Mouse (Mus musculus): ENCODE measurements around the gene Cog8. TPM values are rescaled to one million over a fixed set of nuclear protein-coding genes. Genes with fewer than 3 reads are reported as not detected.

Gene Cog8
- total and polyA plus RNA-seq, 3 experiments: 24.2 to 39.3 (median 35.3) TPM

- peak; percentile 28; the same call in 1 of the 2 replicates for TF ChIP-seq MXI1 (IDR thresholded peaks at IDR 0.05; ENCODE audit: low read depth, low read length)
- no peak for TF ChIP-seq POLR2AphosphoS2 (IDR thresholded peaks at IDR 0.05; ENCODE audit: low read depth, low read length)
- no peak for TF ChIP-seq ZMIZ1 (IDR thresholded peaks at IDR 0.05; ENCODE audit: low read depth, low read length)
- peak; percentile 98 for TF ChIP-seq KAT2A (IDR thresholded peaks at IDR 0.05; ENCODE audit: insufficient replicate concordance, low read length)
- peak; percentile 95 for TF ChIP-seq ELF1 (IDR thresholded peaks at IDR 0.05; ENCODE audit: low read depth, low read length)
- peak; percentile 85; the same call in 1 of the 2 replicates for TF ChIP-seq TCF12 (IDR thresholded peaks at IDR 0.05; ENCODE audit: low read depth, low read length)
- TF ChIP-seq IRF4 (IDR thresholded peaks at IDR 0.05; ENCODE audit: low read depth, low read length): peak; percentile 78
- TF ChIP-seq ZC3H11A (IDR thresholded peaks at IDR 0.05; ENCODE audit: low read depth, low read length): no peak
- 0 out of 2 replicates have a peak, but pooled peaks have one; percentile 8 for TF ChIP-seq MAX (IDR thresholded peaks at IDR 0.05; ENCODE audit: low read length)
- TF ChIP-seq ZKSCAN1 (IDR thresholded peaks at IDR 0.05; ENCODE audit: borderline replicate concordance, low read depth, low read length): no peak
- peak; percentile 100 for TF ChIP-seq HCFC1 (IDR thresholded peaks at IDR 0.05; ENCODE audit: low read depth, low read length)
- no peak for TF ChIP-seq PAX5 (IDR thresholded peaks at IDR 0.05; ENCODE audit: low read length)
- no peak for TF ChIP-seq TBP (conservative IDR thresholded peaks at IDR 0.05; ENCODE audit: low read depth, low read length)
- TF ChIP-seq BHLHE40 (IDR thresholded peaks at IDR 0.05; ENCODE audit: low read depth, low read length): no peak
- TF ChIP-seq POLR2A (IDR thresholded peaks at IDR 0.05; ENCODE audit: low read depth, low read length): peak; percentile 73
- TF ChIP-seq EP300 (IDR thresholded peaks at IDR 0.05; ENCODE audit: low read length): no peak
- TF ChIP-seq SIN3A (IDR thresholded peaks at IDR 0.05; ENCODE audit: low read length): no peak; the same call in 1 of the 2 replicates
- TF ChIP-seq E2F4 (IDR thresholded peaks at IDR 0.05; ENCODE audit: insufficient replicate concordance, low read depth, low read length): peak; percentile 78; the same call in 1 of the 2 replicates
- TF ChIP-seq MAFK (IDR thresholded peaks at IDR 0.05; ENCODE audit: insufficient replicate concordance, low read length): no peak
- TF ChIP-seq RCOR1 (conservative IDR thresholded peaks at IDR 0.05; ENCODE audit: low read depth, low read length): no peak
Observed at GRCm38 (mm10) chr8:107096366-107097036, 40.0 kb upstream of the Cog8 start, which contains the start of gene Terf2 (continued).

GRCm38 (mm10) chr8:107095717-107096365, 39.4 kb upstream of the Cog8 start:
- no peak for TF ChIP-seq JUN (IDR thresholded peaks at IDR 0.05; ENCODE audit: insufficient read depth, low read depth, low read length)
- 0 out of 2 replicates have a peak, but pooled peaks have one; percentile 44 for TF ChIP-seq E2F4 (IDR thresholded peaks at IDR 0.05; ENCODE audit: insufficient replicate concordance, low read depth, low read length)
- no peak for TF ChIP-seq ZKSCAN1 (IDR thresholded peaks at IDR 0.05; ENCODE audit: borderline replicate concordance, low read depth, low read length)
- no peak for TF ChIP-seq CTCF (conservative IDR thresholded peaks at IDR 0.05 in 1 of 2, IDR thresholded peaks at IDR 0.05 in 1 of 2; ENCODE audit: low read depth in 2 of 2, low read length in 2 of 2)
- TF ChIP-seq SIN3A (IDR thresholded peaks at IDR 0.05; ENCODE audit: low read length): peak; percentile 96
- TF ChIP-seq KAT2A (IDR thresholded peaks at IDR 0.05; ENCODE audit: insufficient replicate concordance, low read length): 0 out of 2 replicates have a peak, but pooled peaks have one; percentile 35
- TF ChIP-seq BHLHE40 (IDR thresholded peaks at IDR 0.05; ENCODE audit: low read depth, low read length): peak; percentile 27; the same call in 1 of the 2 replicates
- peak; percentile 44 for TF ChIP-seq ELF1 (IDR thresholded peaks at IDR 0.05; ENCODE audit: low read depth, low read length)
- peak; percentile 72 for TF ChIP-seq MYC (IDR thresholded peaks at IDR 0.05; ENCODE audit: low read depth, low read length)
- 0 out of 2 replicates have a peak, but pooled peaks have one; percentile 10 for TF ChIP-seq IRF4 (IDR thresholded peaks at IDR 0.05; ENCODE audit: low read depth, low read length)
- no peak for TF ChIP-seq USF1 (IDR thresholded peaks at IDR 0.05; ENCODE audit: low read depth, low read length)
- TF ChIP-seq EP300 (IDR thresholded peaks at IDR 0.05; ENCODE audit: low read length): no peak
- peak; percentile 74 for TF ChIP-seq HCFC1 (IDR thresholded peaks at IDR 0.05; ENCODE audit: low read depth, low read length)
- TF ChIP-seq ETS1 (conservative IDR thresholded peaks at IDR 0.05; ENCODE audit: low read depth, low read length): 0 out of 2 replicates have a peak, but pooled peaks have one; percentile 8
- TF ChIP-seq MXI1 (IDR thresholded peaks at IDR 0.05; ENCODE audit: low read depth, low read length): peak; percentile 53; the same call in 1 of the 2 replicates
- 0 out of 2 replicates have a peak, but pooled peaks have one; percentile 21 for TF ChIP-seq CHD2 (IDR thresholded peaks at IDR 0.05; ENCODE audit: low read length)
- no peak for TF ChIP-seq MAZ (IDR thresholded peaks at IDR 0.05; ENCODE audit: low read depth, low read length)
- peak; percentile 55; the same call in 1 of the 2 replicates for TF ChIP-seq MAX (IDR thresholded peaks at IDR 0.05; ENCODE audit: low read length)
- peak; percentile 31; the same call in 1 of the 2 replicates for TF ChIP-seq TBP (conservative IDR thresholded peaks at IDR 0.05; ENCODE audit: low read depth, low read length)
- TF ChIP-seq PAX5 (IDR thresholded peaks at IDR 0.05; ENCODE audit: low read length): no peak
- peak overlapping the region; percentile 78 for H3K27ac ChIP-seq (ENCODE audit: insufficient read depth, low read depth)
- H3K9ac ChIP-seq (ENCODE audit: insufficient read depth, low read depth): peak overlapping the region; percentile 78
- H3K4me2 ChIP-seq (ENCODE audit: insufficient read depth, low read depth, poor library complexity, severe bottlenecking): peak overlapping the region; percentile 51
- H3K27me3 ChIP-seq (replicated peaks): no peaks in the 10 kb centered on the region
- peak; percentile 45 for DNase-seq (ENCODE audit: extremely low read depth)
- in situ Hi-C loops (cut with MboI; ENCODE audit: low pct_ligation_motif_present, low pct_unique_long_range_greater_than_20kb, low sequenced_read_pairs) (no loop called here), dilution Hi-C loops (cut with MboI; ENCODE audit: extremely low pct_ligation_motif_present, extremely low pct_unique_long_range_greater_than_20kb, low sequenced_read_pairs) (no loop called here)
- H3K79me2 ChIP-seq (replicated peaks; ENCODE audit: control insufficient read depth, extremely low read depth, insufficient read depth, poor library complexity, severe bottlenecking): peaks cover 40% of the 10 kb centered on the region
- no peaks in the 10 kb centered on the region for H3K9me3 ChIP-seq (replicated peaks; ENCODE audit: low read length)
- H3K4me3 ChIP-seq (replicated peaks in 1 of 3; ENCODE audit: low read depth in 2 of 3, low read length in 2 of 3, poor library complexity in 1 of 3): peak overlapping the region; percentile 86 to 93 (median 92)
- peaks cover 16 to 37% of the 10 kb centered on the region in 2 experiments for H3K36me3 ChIP-seq (replicated peaks in 1 of 2; ENCODE audit: control insufficient read depth in 1 of 2, insufficient read depth in 1 of 2, low read length in 1 of 2)
- H3K4me1 ChIP-seq (ENCODE audit: control insufficient read depth in 1 of 2, insufficient read depth in 2 of 2): peaks cover 7 to 26% of the 10 kb centered on the region in 2 experiments

Data from CH12.LX (cell line).